Mouse (Mus musculus) testis, adult 2 months (tissue): ENCODE measurements around the gene Hoxb7.

Experiments
- CTCF ChIP-seq: fragments of 200-500 bp; IDR thresholded peaks from 2 replicates; pipeline ENCODE4 v1.5.1; 2012; ENCODE audit warnings: low read depth, mild to moderate bottlenecking, inconsistent platforms, low read length, moderate library complexity; ENCODE audit not compliant: control insufficient read depth, insufficient read depth, insufficient replicate concordance
- POLR2A ChIP-seq: fragments of 200-500 bp; IDR thresholded peaks from 2 replicates; pipeline ENCODE4 v1.6.1; 2012; ENCODE audit warnings: low read depth, mild to moderate bottlenecking, inconsistent platforms, low read length, moderate library complexity; ENCODE audit not compliant: control insufficient read depth

DNA sequence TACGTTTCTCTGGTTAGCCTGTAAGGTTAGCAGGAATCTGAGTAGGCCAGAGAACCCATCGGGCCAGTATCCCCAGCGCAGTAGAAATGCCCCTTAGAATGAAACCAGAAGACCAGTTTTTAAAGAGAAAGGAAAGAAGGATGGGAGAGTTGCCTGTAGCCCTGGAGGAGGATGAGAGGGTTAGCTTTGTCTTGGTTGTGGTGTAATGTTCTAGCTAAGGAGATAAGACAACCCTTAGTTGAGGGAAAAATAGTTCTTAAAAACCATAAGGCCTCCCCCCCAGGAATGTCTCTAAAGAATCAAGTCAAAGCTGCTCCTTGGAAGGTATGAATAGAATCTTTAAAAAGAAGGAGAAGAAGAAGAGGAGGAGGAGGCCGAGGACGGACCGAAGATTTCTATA lies 36.3 kb downstream of the Hoxb7 start:
- no peak for TF ChIP-seq CTCF
- no peak for TF ChIP-seq POLR2A
